Mouse (Mus musculus) olfactory bulb, adult 2 months (tissue): ENCODE data around the gene Foxp1. TPM values are rescaled to one million over a fixed set of nuclear protein-coding genes. Genes with fewer than 3 reads are reported as not detected.

ENCODE experiments used
- H3K27ac ChIP-seq: fragments of 200-500 bp; 2 replicates; pipeline ENCODE4 v1.5.1; 2012; ENCODE audit warnings: low read depth, low read length; ENCODE audit not compliant: insufficient read depth
- H3K4me1 ChIP-seq: fragments of 200-500 bp; 2 replicates; pipeline ENCODE4 v1.6.1; 2012; ENCODE audit warnings: low read length; ENCODE audit not compliant: control insufficient read depth, insufficient read depth
- H3K4me3 ChIP-seq: fragments of 200-500 bp; 2 replicates; pipeline ENCODE4 v1.5.1; 2012; ENCODE audit warnings: mild to moderate bottlenecking, low read depth, low read length, moderate library complexity; ENCODE audit not compliant: insufficient read depth
- CTCF ChIP-seq: fragments of 200-500 bp; IDR thresholded peaks from 2 replicates; pipeline ENCODE4 v1.5.1; 2012; ENCODE audit warnings: low read depth, mild to moderate bottlenecking, low read length, moderate library complexity; ENCODE audit not compliant: insufficient read depth
- POLR2A ChIP-seq: fragments of 200-500 bp; IDR thresholded peaks from 2 replicates; pipeline ENCODE4 v1.6.1; 2012; ENCODE audit warnings: mild to moderate bottlenecking, low read depth, low read length, moderate library complexity; ENCODE audit not compliant: insufficient read depth
- WGBS: fragments of 180-500 bp; shearing (Covaris S2); methylation state at CpG from one replicate; pipeline ENCODE4 v1.1.7; 2018; 5-methylcytosine and 5-hydroxymethylcytosine counted together
- polyA plus RNA-seq: library from polyadenylated mRNA; stranded (reverse); fragments of >200 nt; gene quantifications from 2 replicates; pipeline ENCODE4 v1.2.4, GENCODE M21; 2012; ENCODE audit warnings: low replicate concordance; ENCODE audit not compliant: missing spikeins, insufficient read depth, insufficient read length

The Foxp1 gene
- polyA plus RNA-seq, 1 experiment, result not detected

- no peak overlapping the region for H3K4me3 ChIP-seq
- TF ChIP-seq POLR2A, result no peak
- TF ChIP-seq CTCF, result no peak
- no peaks in the 10 kb centered on the region for H3K4me1 ChIP-seq
- 58% methylated on average over 12 of the region's 12 CpGs for WGBS
- no peak overlapping the region for H3K27ac ChIP-seq
Observed at GRCm38 (mm10) chr6:99310529-99310928, 212.0 kb downstream of the Foxp1 start.

DNA sequence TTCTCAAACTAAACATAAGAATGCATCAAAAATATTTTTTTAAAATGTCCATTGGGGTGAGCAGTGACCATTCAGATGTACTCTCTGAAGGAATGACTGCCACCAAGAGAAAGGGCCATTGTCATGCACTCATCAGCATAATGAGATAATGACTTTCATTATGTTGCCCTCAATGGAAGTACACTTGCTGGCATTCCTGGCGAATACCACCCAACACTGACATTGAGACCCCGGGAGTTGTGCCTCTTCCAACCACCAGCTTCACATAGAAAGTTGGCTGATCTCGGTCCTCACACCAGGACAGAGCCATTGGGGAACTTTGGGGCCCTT is 212.4 kb downstream of the Foxp1 start:
- no peak overlapping the region for H3K4me3 ChIP-seq
- TF ChIP-seq POLR2A (no peak), CTCF (no peak)
- 47% methylated on average over 3 of the region's 3 CpGs for WGBS

DNA sequence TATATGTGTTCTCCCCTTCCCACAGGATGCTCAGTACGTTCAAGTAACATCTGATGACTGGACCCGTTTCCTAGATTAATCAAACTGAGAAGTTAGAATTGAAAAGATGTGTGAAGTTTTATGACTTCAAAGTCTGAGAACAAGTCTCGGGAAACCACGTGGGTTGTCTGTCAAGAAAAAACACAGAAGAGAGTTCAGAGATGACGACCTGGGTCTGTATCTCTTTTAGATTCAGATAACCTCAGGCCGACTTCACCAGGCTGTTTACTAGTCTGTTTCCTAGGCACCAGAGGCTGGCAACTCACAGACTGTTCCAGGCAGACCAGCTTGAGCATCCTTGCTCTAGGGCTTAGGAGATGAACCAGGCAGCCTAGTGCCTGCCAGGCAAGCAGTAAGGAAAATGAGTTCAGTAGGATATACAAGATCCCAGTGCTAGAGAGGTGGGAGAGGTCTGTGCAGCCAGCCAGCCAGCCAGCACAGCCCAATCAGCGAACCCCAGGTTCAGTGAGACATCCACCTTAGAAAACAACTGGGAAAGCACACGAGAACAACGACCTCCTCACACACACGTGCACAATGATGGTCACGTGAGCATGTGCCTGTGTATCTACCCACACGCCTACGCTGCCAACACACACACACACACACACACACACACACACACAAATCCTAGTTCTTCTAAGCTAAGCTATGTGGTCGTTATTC is 212.9 kb downstream of the Foxp1 start:
- no peak overlapping the region for H3K27ac ChIP-seq
- TF ChIP-seq POLR2A, result no peak
- TF ChIP-seq CTCF, result no peak
- WGBS, result 75% methylated on average over 14 of the region's 14 CpGs
- H3K4me3 ChIP-seq, result no peak overlapping the region
- H3K4me1 ChIP-seq, result no peaks in the 10 kb centered on the region

More for the DNA sequence above, 212.4 kb downstream of the Foxp1 start:
- Histone ChIP-seq H3K27ac (no peak overlapping the region), H3K4me1 (no peaks in the 10 kb centered on the region)

DNA sequence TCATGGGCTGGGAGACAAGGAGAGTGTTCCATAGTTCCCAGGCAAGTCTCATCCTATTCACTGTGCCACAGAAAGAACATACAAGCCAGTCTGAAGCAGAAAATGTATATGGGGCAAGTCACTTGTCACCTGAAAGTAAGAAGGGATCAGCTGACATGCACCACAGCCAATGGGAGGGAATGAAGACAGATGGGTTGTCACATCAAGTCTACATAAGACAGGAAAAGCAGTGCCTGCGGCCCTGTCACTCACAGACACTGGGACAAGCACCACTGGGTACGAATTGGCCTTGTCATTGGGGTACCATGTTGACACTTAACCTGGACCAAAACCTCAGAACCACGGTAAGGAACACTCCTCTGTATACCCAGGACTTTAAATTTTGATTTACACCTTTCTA is 216.8 kb downstream of the Foxp1 start:
- H3K27ac ChIP-seq, result no peak overlapping the region
- 96% methylated on average over 3 of the region's 3 CpGs for WGBS
- no peak for TF ChIP-seq POLR2A
- no peak for TF ChIP-seq CTCF

DNA sequence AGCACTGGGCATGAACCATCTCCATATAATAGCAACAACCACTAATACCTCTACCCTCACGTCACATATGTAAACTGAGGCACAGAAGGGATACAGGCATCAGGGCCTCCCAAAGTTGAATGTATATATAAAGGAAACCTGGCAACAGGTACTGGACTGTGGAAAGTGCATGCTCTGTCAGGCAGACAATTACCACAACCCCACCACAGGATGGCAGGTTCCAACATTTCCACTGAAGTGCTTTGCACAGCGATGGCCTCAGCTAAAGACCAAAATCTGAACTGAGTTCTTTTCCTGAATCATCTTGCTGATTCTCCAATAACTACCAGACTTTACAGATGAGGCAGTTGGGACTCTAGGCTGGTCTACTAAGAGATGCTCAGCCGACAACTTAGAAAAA is 217.3 kb downstream of the Foxp1 start:
- Histone ChIP-seq H3K27ac (no peak overlapping the region), H3K4me3 (no peak overlapping the region), H3K4me1 (no peaks in the 10 kb centered on the region)
- TF ChIP-seq CTCF (no peak), POLR2A (no peak)
- WGBS, result 95% methylated on average over 3 of the region's 3 CpGs

More for the DNA sequence above, 216.8 kb downstream of the Foxp1 start:
- Histone ChIP-seq H3K4me3 (no peak overlapping the region), H3K4me1 (no peaks in the 10 kb centered on the region)

DNA sequence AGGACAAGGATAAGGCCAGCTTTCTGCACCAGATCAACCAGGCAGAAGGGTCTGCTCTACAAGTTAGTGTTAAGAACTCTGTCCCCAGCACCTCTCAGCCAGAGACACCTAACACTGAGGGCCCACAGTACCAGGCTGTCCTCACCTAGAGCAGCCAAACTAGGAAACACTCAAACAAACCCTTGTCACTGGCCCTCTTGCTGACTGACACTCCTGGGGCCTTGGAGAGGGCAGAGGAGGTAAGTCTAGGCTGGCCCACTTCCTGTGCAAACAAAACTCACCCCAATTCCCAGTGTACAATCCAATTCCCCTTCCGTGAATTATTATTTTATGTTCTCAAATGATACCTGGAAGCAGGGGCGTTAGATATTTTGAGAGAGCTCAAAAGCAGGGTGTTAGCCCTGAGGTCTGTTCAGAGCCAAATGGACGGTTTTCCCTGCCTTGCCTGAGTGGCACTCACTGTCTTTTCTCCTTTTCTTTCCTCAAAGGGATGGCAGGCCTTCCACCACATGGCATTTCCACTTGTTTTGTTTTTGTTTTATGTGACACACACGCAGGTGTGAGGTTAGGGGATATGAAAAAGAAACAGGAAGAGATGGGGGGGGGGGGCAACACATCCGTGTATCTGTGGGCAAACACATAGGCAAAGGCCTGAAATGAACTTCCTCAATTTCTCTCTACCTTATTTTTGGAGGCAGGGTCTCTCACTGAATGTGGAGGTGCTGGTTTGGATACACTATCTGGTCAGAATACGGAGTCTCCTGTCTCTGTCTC is 219.7 kb downstream of the Foxp1 start:
- WGBS, result 94% methylated on average over 6 of the region's 6 CpGs
- no peak overlapping the region for H3K4me3 ChIP-seq
- no peaks in the 10 kb centered on the region for H3K4me1 ChIP-seq
- no peak overlapping the region for H3K27ac ChIP-seq
- TF ChIP-seq POLR2A, result no peak
- no peak for TF ChIP-seq CTCF

GRCm38 (mm10) chr6:99301923-99302322 is 220.6 kb downstream of the Foxp1 start:
- TF ChIP-seq POLR2A, result no peak
- TF ChIP-seq CTCF, result no peak
- no peaks in the 10 kb centered on the region for H3K4me1 ChIP-seq
- H3K27ac ChIP-seq, result no peak overlapping the region
- no peak overlapping the region for H3K4me3 ChIP-seq
- 91% methylated on average over 8 of the region's 8 CpGs for WGBS

DNA sequence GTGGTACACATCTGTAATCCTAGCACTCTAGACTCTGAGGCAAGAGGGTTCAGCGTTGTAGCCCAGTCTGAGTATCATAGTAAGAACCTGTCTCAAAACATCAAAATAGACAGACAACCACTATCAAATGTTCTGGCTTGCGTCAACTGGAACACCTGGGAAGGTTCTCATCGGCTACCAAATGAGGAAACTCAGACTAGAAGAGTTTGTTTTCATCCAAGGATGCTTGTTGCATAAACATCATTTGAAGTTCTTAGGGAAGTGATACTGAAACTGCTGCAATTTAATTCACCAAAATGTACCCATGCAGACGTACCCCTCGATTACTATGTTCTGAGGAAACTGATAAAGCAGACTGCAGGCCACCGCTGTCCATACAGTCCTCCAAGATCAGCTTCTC is 222.3 kb downstream of the Foxp1 start:
- H3K27ac ChIP-seq, result no peak overlapping the region
- 93% methylated on average over 6 of the region's 6 CpGs for WGBS
- H3K4me1 ChIP-seq, result no peaks in the 10 kb centered on the region
- TF ChIP-seq CTCF, result no peak
- no peak overlapping the region for H3K4me3 ChIP-seq

DNA sequence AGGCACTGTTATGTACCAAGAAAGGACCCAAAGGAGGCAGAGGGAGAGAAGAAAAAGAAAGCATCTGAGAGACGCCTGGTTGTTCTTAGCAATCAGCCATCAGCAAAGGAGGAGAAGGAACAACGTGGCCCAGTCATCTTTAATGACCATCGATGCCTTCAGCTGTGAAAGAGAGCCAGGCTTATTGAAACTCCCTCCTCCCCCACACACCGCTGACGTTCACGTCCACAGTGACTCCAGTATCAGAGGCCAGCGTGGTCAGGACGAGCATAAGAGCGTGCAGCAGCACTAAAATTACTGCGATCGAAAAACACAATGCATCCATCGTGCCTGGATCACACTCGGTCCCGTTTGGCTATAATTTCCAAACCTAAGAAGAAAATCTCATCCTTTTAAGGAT is 223.3 kb downstream of the Foxp1 start:
- H3K4me3 ChIP-seq, result no peak overlapping the region
- 73% methylated on average over 14 of the region's 14 CpGs for WGBS
- no peak for TF ChIP-seq POLR2A
- TF ChIP-seq CTCF, result no peak
- no peak overlapping the region for H3K27ac ChIP-seq
- no peaks in the 10 kb centered on the region for H3K4me1 ChIP-seq

GRCm38 (mm10) chr6:99297535-99297934 is 225.0 kb downstream of the Foxp1 start:
- TF ChIP-seq POLR2A (no peak), CTCF (no peak)
- no peaks in the 10 kb centered on the region for H3K4me1 ChIP-seq
- WGBS, result 96% methylated on average over 5 of the region's 5 CpGs
- no peak overlapping the region for H3K27ac ChIP-seq
- H3K4me3 ChIP-seq, result no peak overlapping the region
